Mouse (Mus musculus) thymus, postnatal 0 days (tissue): ENCODE measurements around the gene Ptprn2. TPM values are rescaled to one million over a fixed set of nuclear protein-coding genes. Genes with fewer than 3 reads are reported as not detected.

Experiments used
- DNase-seq: peaks from one replicate; pipeline ENCODE4 v3.0.0-alpha.2; 2015; ENCODE audit warnings: low spot score
- polyA plus RNA-seq: library from polyadenylated mRNA; unstranded; fragments of >200 nt; fragmentation: Nextera tagmentation; extraction: Ambion mirVana; gene quantifications from 2 replicates; pipeline ENCODE4 v1.2.1, GENCODE M21; 2015

The Ptprn2 gene
- polyA plus RNA-seq, 1 experiment from 2014 or later, result 0.14 TPM

GRCm38 (mm10) chr12:116641339-116642190 lies 156.0 kb downstream of the Ptprn2 start:
- DNase-seq, result no peak

GRCm38 (mm10) chr12:116642191-116642549 lies 156.7 kb downstream of the Ptprn2 start:
- DNase-seq, result no peak

- DNase-seq, result no peak
Measured at GRCm38 (mm10) chr12:116646771-116647170, 161.3 kb downstream of the Ptprn2 start.

GRCm38 (mm10) chr12:116648584-116649206 lies 163.2 kb downstream of the Ptprn2 start:
- DNase-seq, result peak; percentile 65

GRCm38 (mm10) chr12:116653684-116654083 lies 168.2 kb downstream of the Ptprn2 start:
- peak; percentile 31 for DNase-seq

- DNase-seq, result peak; percentile 72
Measured at GRCm38 (mm10) chr12:116660076-116660475, 174.6 kb downstream of the Ptprn2 start.

GRCm38 (mm10) chr12:116661018-116661417 lies 175.5 kb downstream of the Ptprn2 start:
- no peak for DNase-seq

- DNase-seq, result no peak
Measured at GRCm38 (mm10) chr12:116677701-116678100, 192.2 kb downstream of the Ptprn2 start.

- no peak for DNase-seq
Measured at GRCm38 (mm10) chr12:116689832-116690231, 204.3 kb downstream of the Ptprn2 start.

GRCm38 (mm10) chr12:116709535-116709934 lies 224.0 kb downstream of the Ptprn2 start:
- no peak for DNase-seq

GRCm38 (mm10) chr12:116710716-116711115 lies 225.2 kb downstream of the Ptprn2 start:
- DNase-seq, result no peak

- DNase-seq, result no peak
Measured at GRCm38 (mm10) chr12:116711133-116711532, 225.6 kb downstream of the Ptprn2 start.

GRCm38 (mm10) chr12:116713096-116713495 lies 227.6 kb downstream of the Ptprn2 start:
- DNase-seq, result no peak

- no peak for DNase-seq
Measured at GRCm38 (mm10) chr12:116721062-116721461, 235.5 kb downstream of the Ptprn2 start.

GRCm38 (mm10) chr12:116740141-116740540 lies 254.6 kb downstream of the Ptprn2 start:
- DNase-seq, result no peak

GRCm38 (mm10) chr12:116741300-116741699 lies 255.8 kb downstream of the Ptprn2 start:
- no peak for DNase-seq

GRCm38 (mm10) chr12:116746401-116746800 lies 260.9 kb downstream of the Ptprn2 start:
- DNase-seq, result no peak

- DNase-seq, result no peak
Measured at GRCm38 (mm10) chr12:116752784-116753183, 267.3 kb downstream of the Ptprn2 start.

GRCm38 (mm10) chr12:116763961-116764360 lies 278.4 kb downstream of the Ptprn2 start:
- DNase-seq, result no peak

- no peak for DNase-seq
Measured at GRCm38 (mm10) chr12:116770911-116771310, 285.4 kb downstream of the Ptprn2 start.

GRCm38 (mm10) chr12:116771493-116771892 lies 286.0 kb downstream of the Ptprn2 start:
- no peak for DNase-seq

GRCm38 (mm10) chr12:116772081-116772566 lies 286.6 kb downstream of the Ptprn2 start:
- DNase-seq, result no peak

GRCm38 (mm10) chr12:116773344-116773743 lies 287.8 kb downstream of the Ptprn2 start:
- DNase-seq, result no peak
